Mouse (Mus musculus) granulocyte monocyte progenitor cell, adult 5-6 weeks (primary cell): Measurements from ENCODE around the gene Plod3. TPM values are rescaled to one million over a fixed set of nuclear protein-coding genes. Genes with fewer than 3 reads are reported as not detected.

Source experiments
- total RNA-seq, 2 experiments: library from RNA; stranded (forward) in 1 of 2; stranded (reverse) in 1 of 2; fragments of 200-712, 200-1000 nt in 1 of 2; fragments of >200 nt in 1 of 2; fragmentation: Nextera tagmentation in 1 of 2; gene quantifications; 2 replicates each; pipeline ENCODE4 v1.2.3; 2014 to 2017

Plod3 gene
- total RNA-seq, 2 experiments from 2014 or later, result 139 to 177 TPM

Other genes starting within 250 kb of the Plod3 start
- not detected in 2 replicates for gene Col26a1, start 103.8 kb upstream of the Plod3 start, total RNA-seq (2014; fragmentation: Nextera tagmentation)
- not detected in 2 replicates for gene Col26a1, start 103.8 kb upstream of the Plod3 start, total RNA-seq (2017)
- gene Ift22, start 78.9 kb upstream of the Plod3 start, total RNA-seq (2014; fragmentation: Nextera tagmentation), result 35.5 and 47.4 TPM in 2 replicates
- 17.5 and 19.4 TPM in 2 replicates for gene Ift22, start 78.9 kb upstream of the Plod3 start, total RNA-seq (2017)
- 201 and 270 TPM in 2 replicates for gene Fis1, start 33.7 kb upstream of the Plod3 start, total RNA-seq (2014; fragmentation: Nextera tagmentation)
- gene Fis1, start 33.7 kb upstream of the Plod3 start, total RNA-seq (2017), result 106 and 127 TPM in 2 replicates
- gene Cldn15, start 20.4 kb upstream of the Plod3 start, total RNA-seq (2014; fragmentation: Nextera tagmentation), result 63.2 and 84.0 TPM in 2 replicates
- gene Cldn15, start 20.4 kb upstream of the Plod3 start, total RNA-seq (2017), result 57.8 and 64.5 TPM in 2 replicates
- gene Znhit1, start 1.0 kb downstream of the Plod3 start, total RNA-seq (2014; fragmentation: Nextera tagmentation), result 99.5 and 121 TPM in 2 replicates
- gene Znhit1, start 1.0 kb downstream of the Plod3 start, total RNA-seq (2017), result 49.7 and 80.0 TPM in 2 replicates
- not detected in 2 replicates for gene Vgf, start 39.4 kb downstream of the Plod3 start, total RNA-seq (2014; fragmentation: Nextera tagmentation)
- not detected in 2 replicates for gene Vgf, start 39.4 kb downstream of the Plod3 start, total RNA-seq (2017)
- 84.9 and 95.5 TPM in 2 replicates for gene Ap1s1, start 59.1 kb downstream of the Plod3 start, total RNA-seq (2014; fragmentation: Nextera tagmentation)
- 83.1 and 86.9 TPM in 2 replicates for gene Ap1s1, start 59.1 kb downstream of the Plod3 start, total RNA-seq (2017)
- not detected in 2 replicates for gene Serpine1, start 85.2 kb downstream of the Plod3 start, total RNA-seq (2014; fragmentation: Nextera tagmentation)
- not detected in 2 replicates for gene Serpine1, start 85.2 kb downstream of the Plod3 start, total RNA-seq (2017)
- 24.2 and 28.4 TPM in 2 replicates for gene Trim56, start 129.2 kb downstream of the Plod3 start, total RNA-seq (2014; fragmentation: Nextera tagmentation)
- 26.0 and 26.9 TPM in 2 replicates for gene Trim56, start 129.2 kb downstream of the Plod3 start, total RNA-seq (2017)
- gene Muc3, start 162.3 kb downstream of the Plod3 start, total RNA-seq (2014; fragmentation: Nextera tagmentation), result not detected in 2 replicates
- gene Muc3, start 162.3 kb downstream of the Plod3 start, total RNA-seq (2017), result not detected in 2 replicates
- 0.19 and 0.80 TPM in 2 replicates for gene Muc3a, start 225.4 kb downstream of the Plod3 start, total RNA-seq (2014; fragmentation: Nextera tagmentation)
- gene Muc3a, start 225.4 kb downstream of the Plod3 start, total RNA-seq (2017), result not detected in 2 replicates